Mouse (Mus musculus): ENCODE data around the gene Itfg2. TPM values are rescaled to one million over a fixed set of nuclear protein-coding genes. Genes with fewer than 3 reads are reported as not detected.
"Not testable (repeated sequence)": the region's sequence is repeated elsewhere in the genome, so short reads cannot be mapped to it uniquely, and the experiment has no call there.

The Itfg2 gene
- polyA plus RNA-seq, 1 experiment, result 38.0 TPM

DNA sequence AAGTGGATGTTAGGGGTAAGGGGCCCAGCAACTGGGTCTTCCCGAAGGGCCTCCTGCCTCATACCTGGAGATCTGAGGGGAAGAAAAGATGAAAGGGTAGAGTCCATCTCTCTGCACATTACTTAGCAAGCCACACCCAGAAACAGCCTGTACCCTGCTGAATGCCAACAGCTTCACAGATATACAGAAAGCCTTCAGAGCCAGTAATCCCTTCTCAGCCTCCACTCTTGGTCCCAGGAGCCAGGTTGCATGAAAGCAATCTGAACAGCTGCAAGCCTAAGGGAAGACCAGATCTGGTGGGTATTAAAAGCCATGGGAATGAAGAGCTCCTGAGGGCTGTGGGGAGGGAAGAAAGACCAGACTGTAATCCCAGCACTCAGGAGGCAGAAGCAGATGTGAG, 35.5 kb downstream of the Itfg2 start:
- WGBS, result 62% methylated on average over 1 of the region's 1 CpGs
- Histone ChIP-seq H3K4me1 (ENCODE audit: control insufficient read depth, insufficient read depth, low read length) (no peaks in the 10 kb centered on the region; the same call in 1 of the 2 replicates), H3K27ac (ENCODE audit: control insufficient read depth, insufficient read depth, low read depth, low read length, poor library complexity) (no peak overlapping the region), H3K4me3 (replicated peaks; ENCODE audit: control insufficient read depth, low read depth, low read length) (no peak overlapping the region)
- TF ChIP-seq POLR2A (IDR thresholded peaks at IDR 0.05; ENCODE audit: borderline replicate concordance, control insufficient read depth, low read depth, low read length), result no peak
- TF ChIP-seq CTCF (IDR thresholded peaks at IDR 0.05; ENCODE audit: control insufficient read depth, insufficient read depth, low read length), result no peak

DNA sequence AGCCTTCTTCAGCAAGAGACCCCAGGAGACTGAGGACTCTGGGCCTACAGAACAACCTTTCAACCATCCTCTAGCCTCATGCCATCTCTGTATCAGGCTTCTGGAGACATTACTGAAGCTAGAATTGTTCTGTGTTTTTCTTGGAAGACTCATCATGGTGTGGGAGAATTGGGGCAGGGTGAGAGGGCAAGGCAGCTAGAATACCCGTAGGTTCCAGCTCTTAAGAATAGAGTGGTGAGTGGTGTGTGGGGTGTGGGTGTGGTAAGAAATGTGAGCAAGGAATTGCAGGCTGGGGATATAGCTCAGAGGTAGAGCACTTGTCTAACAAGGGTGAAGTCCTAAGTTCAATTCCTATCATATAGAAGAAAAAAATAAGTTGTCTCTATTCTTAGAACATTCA, 39.7 kb downstream of the Itfg2 start:
- Histone ChIP-seq H3K27ac (ENCODE audit: control insufficient read depth, insufficient read depth, low read depth, low read length, poor library complexity) (no peak overlapping the region), H3K4me3 (replicated peaks; ENCODE audit: control insufficient read depth, low read depth, low read length) (no peak overlapping the region), H3K4me1 (ENCODE audit: control insufficient read depth, insufficient read depth, low read length) (peaks cover 5% of the 10 kb centered on the region)
- WGBS, result 78% methylated on average over 1 of the region's 1 CpGs
- TF ChIP-seq POLR2A (IDR thresholded peaks at IDR 0.05; ENCODE audit: borderline replicate concordance, control insufficient read depth, low read depth, low read length), result no peak
- TF ChIP-seq CTCF (IDR thresholded peaks at IDR 0.05; ENCODE audit: control insufficient read depth, insufficient read depth, low read length), result no peak

DNA sequence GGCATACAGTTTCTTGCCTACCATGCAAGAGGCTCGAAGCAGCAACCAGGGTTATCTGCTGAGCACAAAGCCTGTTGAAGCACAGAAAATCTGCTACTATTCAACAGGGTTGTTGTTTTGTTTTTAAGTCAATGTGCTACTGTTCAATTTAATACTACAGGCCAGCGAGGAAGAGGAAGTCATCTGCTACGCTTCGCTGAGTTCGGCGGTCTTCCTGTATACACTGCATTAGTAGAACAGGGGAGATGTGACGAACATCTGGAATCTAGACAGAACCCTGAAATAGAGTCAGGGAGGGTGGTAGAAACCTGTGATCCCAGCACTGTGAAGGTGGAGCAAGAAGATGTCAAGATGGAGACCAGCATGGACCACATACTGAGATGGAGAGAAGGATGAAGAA, 41.0 kb downstream of the Itfg2 start:
- H3K4me3 ChIP-seq (replicated peaks; ENCODE audit: control insufficient read depth, low read depth, low read length), result no peak overlapping the region
- no peak for TF ChIP-seq POLR2A (IDR thresholded peaks at IDR 0.05; ENCODE audit: borderline replicate concordance, control insufficient read depth, low read depth, low read length)
- no peak for TF ChIP-seq CTCF (IDR thresholded peaks at IDR 0.05; ENCODE audit: control insufficient read depth, insufficient read depth, low read length)
- peaks cover 12% of the 10 kb centered on the region for H3K4me1 ChIP-seq (ENCODE audit: control insufficient read depth, insufficient read depth, low read length)
- WGBS, result 17% methylated on average over 7 of the region's 7 CpGs
- H3K27ac ChIP-seq (ENCODE audit: control insufficient read depth, insufficient read depth, low read depth, low read length, poor library complexity), result no peak overlapping the region

DNA sequence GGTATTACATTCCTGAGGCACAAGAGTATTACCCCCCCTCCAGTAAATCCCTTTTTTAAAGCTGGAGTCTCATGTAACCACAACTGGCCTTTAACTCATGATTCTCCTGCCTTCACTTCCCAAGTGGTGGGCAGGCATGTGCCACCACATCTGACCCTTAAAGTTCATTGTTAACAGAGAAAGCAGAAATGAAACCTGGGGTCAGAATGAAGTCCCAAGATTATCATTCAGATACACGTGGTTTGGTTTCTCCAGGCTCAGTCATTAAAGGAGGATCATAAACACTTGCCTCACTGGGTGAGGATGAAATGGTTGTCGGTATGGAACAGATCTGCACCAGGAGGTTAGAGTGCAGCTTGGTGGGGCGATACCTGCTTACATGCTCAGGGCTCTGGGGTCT, 43.5 kb downstream of the Itfg2 start:
- 42% methylated on average over 3 of the region's 3 CpGs for WGBS
- TF ChIP-seq POLR2A (IDR thresholded peaks at IDR 0.05; ENCODE audit: borderline replicate concordance, control insufficient read depth, low read depth, low read length) (no peak), CTCF (IDR thresholded peaks at IDR 0.05; ENCODE audit: control insufficient read depth, insufficient read depth, low read length) (no peak)
- Histone ChIP-seq H3K27ac (ENCODE audit: control insufficient read depth, insufficient read depth, low read depth, low read length, poor library complexity) (no peak overlapping the region), H3K4me3 (replicated peaks; ENCODE audit: control insufficient read depth, low read depth, low read length) (no peak overlapping the region), H3K4me1 (ENCODE audit: control insufficient read depth, insufficient read depth, low read length) (peaks cover 12% of the 10 kb centered on the region)

DNA sequence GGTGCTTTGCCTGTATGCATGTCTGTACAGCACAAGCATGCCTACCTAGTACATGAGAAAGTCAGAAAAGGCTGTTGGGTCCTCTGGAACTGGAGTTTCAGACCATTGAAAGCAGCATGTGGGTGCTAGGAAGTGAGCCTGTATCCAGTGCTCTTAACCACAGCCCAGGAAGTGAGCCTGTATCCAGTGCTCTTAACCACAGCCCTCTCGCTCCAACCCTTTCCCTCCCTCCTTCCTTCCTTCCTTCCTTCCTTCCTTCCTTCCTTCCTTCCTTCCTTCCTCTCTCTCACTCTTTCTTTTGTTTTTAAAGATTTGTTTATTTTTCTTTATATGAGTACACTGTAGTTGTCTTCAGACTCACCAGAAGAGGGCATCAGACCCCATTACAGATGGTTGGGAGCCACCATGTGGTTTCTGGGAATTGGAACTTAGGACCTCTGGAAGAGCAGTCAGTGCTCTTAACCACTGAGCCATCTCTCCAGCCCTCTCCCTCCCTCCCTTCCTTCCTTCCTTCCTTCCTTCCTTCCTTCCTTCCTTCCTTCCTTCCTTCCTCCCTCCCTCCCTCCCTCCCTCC, 44.0 kb downstream of the Itfg2 start:
- H3K27ac ChIP-seq (ENCODE audit: control insufficient read depth, insufficient read depth, low read depth, low read length, poor library complexity); H3K4me3 ChIP-seq (replicated peaks; ENCODE audit: control insufficient read depth, low read depth, low read length): not testable (repeated sequence)
- 17% methylated on average over 1 of the region's 1 CpGs for WGBS
- H3K4me1 ChIP-seq (ENCODE audit: control insufficient read depth, insufficient read depth, low read length), result peaks cover 12% of the 10 kb centered on the region

DNA sequence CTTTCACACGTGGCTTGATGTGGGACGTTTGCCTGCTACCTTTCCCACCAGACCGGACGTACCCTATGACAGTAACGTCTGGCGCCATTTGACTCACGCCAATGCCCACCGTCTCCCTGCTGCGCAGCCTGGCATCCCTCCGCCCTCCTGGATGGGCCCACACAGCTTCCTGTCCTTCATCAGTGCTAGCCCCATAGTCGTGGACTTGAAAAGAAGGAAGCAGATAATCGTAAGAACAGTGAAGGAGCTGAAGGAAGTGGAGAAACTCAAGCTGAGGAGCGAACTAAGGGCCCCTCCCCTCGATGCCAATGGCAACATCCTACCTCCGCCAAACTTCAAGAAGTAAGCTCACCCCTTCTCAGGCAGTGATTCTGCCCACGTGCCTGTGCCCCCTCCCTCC, 45.1 kb downstream of the Itfg2 start:
- Histone ChIP-seq H3K4me1 (ENCODE audit: control insufficient read depth, insufficient read depth, low read length) (peaks cover 12% of the 10 kb centered on the region), H3K4me3 (replicated peaks; ENCODE audit: control insufficient read depth, low read depth, low read length) (no peak overlapping the region), H3K27ac (ENCODE audit: control insufficient read depth, insufficient read depth, low read depth, low read length, poor library complexity) (no peak overlapping the region)
- WGBS, result 48% methylated on average over 16 of the region's 16 CpGs
- TF ChIP-seq POLR2A (IDR thresholded peaks at IDR 0.05; ENCODE audit: borderline replicate concordance, control insufficient read depth, low read depth, low read length), result no peak
- no peak for TF ChIP-seq CTCF (IDR thresholded peaks at IDR 0.05; ENCODE audit: control insufficient read depth, insufficient read depth, low read length)

DNA sequence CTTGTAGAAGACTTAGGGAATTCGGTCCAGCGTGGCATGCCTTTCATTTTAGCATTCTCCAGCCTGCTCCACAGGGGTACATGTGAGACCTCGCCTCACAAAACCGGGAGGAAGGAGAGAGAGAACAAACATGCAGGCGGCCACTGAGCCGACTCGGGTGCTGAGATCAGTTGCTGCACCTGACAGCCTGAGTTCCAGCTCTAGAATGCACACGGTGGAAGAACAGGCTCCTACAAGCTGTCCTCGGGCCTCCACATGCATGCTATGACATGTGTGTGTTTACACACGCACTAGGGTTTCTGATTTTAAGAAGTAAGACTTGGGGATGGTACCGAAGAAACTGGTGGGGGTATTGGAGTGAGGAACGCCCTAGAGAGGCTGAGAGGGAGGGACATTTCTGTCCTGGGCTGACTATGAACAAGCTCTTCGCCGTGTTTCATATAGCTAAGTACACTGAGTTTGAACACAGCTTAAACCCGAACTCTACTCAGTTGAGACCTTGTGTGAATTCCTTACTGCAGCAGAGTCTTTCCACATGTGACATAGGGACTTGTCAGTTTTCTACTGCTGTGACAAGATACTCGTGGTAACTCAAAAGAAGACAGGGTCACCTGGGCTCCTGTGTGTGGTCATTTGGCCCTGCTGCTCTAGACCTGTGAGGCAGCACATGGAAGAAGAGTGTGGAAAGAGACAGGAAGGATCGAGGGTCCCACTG, 48.2 kb downstream of the Itfg2 start:
- 87% methylated on average over 17 of the region's 17 CpGs for WGBS
- H3K4me1 ChIP-seq (ENCODE audit: control insufficient read depth, insufficient read depth, low read length), result peaks cover 8% of the 10 kb centered on the region
- no peak overlapping the region for H3K27ac ChIP-seq (ENCODE audit: control insufficient read depth, insufficient read depth, low read depth, low read length, poor library complexity)
- H3K4me3 ChIP-seq (replicated peaks; ENCODE audit: control insufficient read depth, low read depth, low read length), result no peak overlapping the region
- TF ChIP-seq POLR2A (IDR thresholded peaks at IDR 0.05; ENCODE audit: borderline replicate concordance, control insufficient read depth, low read depth, low read length), result no peak
- no peak for TF ChIP-seq CTCF (IDR thresholded peaks at IDR 0.05; ENCODE audit: control insufficient read depth, insufficient read depth, low read length)

DNA sequence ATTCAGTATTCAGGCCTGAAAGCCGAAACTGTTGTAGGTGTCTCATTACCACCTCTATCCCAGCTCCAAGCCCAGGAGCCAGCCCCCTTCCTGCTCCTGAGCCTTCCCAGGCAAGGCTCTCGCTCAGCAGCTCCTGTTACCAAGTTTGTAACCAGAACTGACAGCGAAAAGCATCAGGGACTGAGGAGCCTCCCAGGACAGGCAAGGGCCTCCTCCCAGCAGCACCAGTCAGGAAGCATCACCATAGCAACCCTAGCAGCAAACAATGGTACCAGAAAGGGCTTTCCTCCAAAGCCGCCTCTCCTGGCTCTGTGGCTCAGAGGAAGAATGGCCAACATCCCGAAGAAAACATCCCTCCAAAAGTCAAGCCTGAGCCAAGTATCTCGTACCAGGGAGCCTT, 49.5 kb downstream of the Itfg2 start, which contains the start of the genes Tex52 and Gm44596:
TSS of gene Tex52 (plus strand) at position 265 of the 400 bp plus-strand sequence.
TSS of gene Gm44596 (plus strand) at position 312 of the 400 bp plus-strand sequence.
- TF ChIP-seq POLR2A (IDR thresholded peaks at IDR 0.05; ENCODE audit: borderline replicate concordance, control insufficient read depth, low read depth, low read length) (no peak), CTCF (IDR thresholded peaks at IDR 0.05; ENCODE audit: control insufficient read depth, insufficient read depth, low read length) (no peak)
- 82% methylated on average over 6 of the region's 6 CpGs for WGBS
- Histone ChIP-seq H3K4me1 (ENCODE audit: control insufficient read depth, insufficient read depth, low read length) (peaks cover 7% of the 10 kb centered on the region), H3K27ac (ENCODE audit: control insufficient read depth, insufficient read depth, low read depth, low read length, poor library complexity) (no peak within 1 kb of the TSS), H3K4me3 (replicated peaks; ENCODE audit: control insufficient read depth, low read depth, low read length) (no peak within 1 kb of the TSS)
